Mouse (Mus musculus): ENCODE measurements around the gene Mgrn1.

- no peak for TF ChIP-seq POLR2A (IDR thresholded peaks at IDR 0.05; ENCODE audit: borderline replicate concordance, control insufficient read depth, low read depth, low read length)
- no peak for TF ChIP-seq CTCF (IDR thresholded peaks at IDR 0.05; ENCODE audit: control insufficient read depth, insufficient read depth, low read length)
Measured at GRCm38 (mm10) chr16:4899711-4900110, 13.7 kb downstream of the Mgrn1 start.

Measured in bone marrow, adult 2 months (tissue).